ENCODE assay signal across 7 mouse cellular contexts in the genomic region with DNA sequence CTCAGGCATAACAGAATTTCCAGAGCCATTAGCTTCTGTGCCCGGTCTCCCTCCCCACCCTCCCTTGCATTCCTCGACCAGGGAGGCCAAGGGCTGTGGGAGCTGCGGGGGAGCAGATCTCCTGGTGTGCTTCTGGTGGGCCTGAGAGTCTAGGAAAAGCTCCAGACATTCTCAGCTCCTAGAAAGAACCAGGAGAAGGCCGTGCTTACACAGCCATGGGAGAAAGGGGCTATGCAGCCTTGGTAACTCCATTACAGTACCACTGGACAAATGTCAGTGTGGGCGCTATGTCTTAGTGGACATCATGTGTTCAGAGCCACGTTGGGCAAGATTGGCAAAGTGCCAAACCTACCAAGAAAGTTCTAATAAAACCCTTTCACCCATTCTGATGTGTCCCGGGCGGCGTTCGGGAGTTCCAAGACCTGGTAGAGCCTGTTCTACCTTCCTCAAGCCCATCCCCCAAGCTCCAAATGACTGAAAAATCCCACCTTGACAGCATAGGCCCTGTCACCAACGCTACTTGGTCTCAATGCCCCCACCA. TPM values are rescaled to one million over a fixed set of nuclear protein-coding genes. Genes with fewer than 3 reads are reported as not detected.
DNase-seq lines count a peak whose midpoint lies in the region; ATAC-seq and TF ChIP-seq lines count a peak whose summit lies in the region.

No protein-coding gene starts in this region.

- H3K4me3 ChIP-seq in forebrain, embryonic 12.5 days (replicated peaks), result peak overlapping the region; percentile 58
- peak overlapping the region; percentile 61 for H3K4me3 ChIP-seq in intestine, postnatal 0 days (ENCODE audit: low read depth, low read length)
- peak overlapping the region; percentile 76 for H3K4me3 ChIP-seq in lung, embryonic 14.5 days (ENCODE audit: low read depth, low read length)

- peaks cover 23% of the 10 kb centered on the region for H3K4me1 ChIP-seq in forebrain, embryonic 12.5 days
- peaks cover 12% of the 10 kb centered on the region for H3K4me1 ChIP-seq in intestine, postnatal 0 days (replicated peaks; ENCODE audit: control insufficient read depth, insufficient read depth, low read length)
- peaks cover 9% of the 10 kb centered on the region; the same call in 1 of the 2 replicates for H3K4me1 ChIP-seq in lung, embryonic 14.5 days (ENCODE audit: insufficient read depth)

- DNase-seq in urinary bladder, postnatal 25 days (ENCODE audit: low spot score), result peak; percentile 52
- DNase-seq in urinary bladder, adult 18-20 months (ENCODE audit: low spot score in 2 of 2), result no peak
- peak; percentile 67 for DNase-seq in lung, embryonic 14.5 days
- DNase-seq in frontal cortex, postnatal 25 days (ENCODE audit: low spot score in 2 of 2), result no peak
- no peak for DNase-seq in right cerebral cortex, postnatal 14 days

- no peaks in the 10 kb centered on the region for H3K9me3 ChIP-seq in forebrain, embryonic 12.5 days
- H3K9me3 ChIP-seq in intestine, postnatal 0 days (ENCODE audit: control insufficient read depth), result no peaks in the 10 kb centered on the region
- no peaks in the 10 kb centered on the region for H3K9me3 ChIP-seq in lung, embryonic 14.5 days (ENCODE audit: low read depth, low read length)

- peak overlapping the region; percentile 97 for H3K4me2 ChIP-seq in forebrain, embryonic 12.5 days
- peak overlapping the region; percentile 86 for H3K4me2 ChIP-seq in intestine, postnatal 0 days (replicated peaks; ENCODE audit: low read depth)
- H3K4me2 ChIP-seq in lung, embryonic 14.5 days, result peak overlapping the region; percentile 100

- H3K9ac ChIP-seq in forebrain, embryonic 12.5 days, result peak overlapping the region; percentile 75; the same call in 1 of the 2 replicates
- peak overlapping the region; percentile 69 for H3K9ac ChIP-seq in intestine, postnatal 0 days (ENCODE audit: low read depth, low read length)
- peak overlapping the region; percentile 75 for H3K9ac ChIP-seq in lung, embryonic 14.5 days

- no peak overlapping the region for H3K27ac ChIP-seq in forebrain, embryonic 12.5 days
- peak overlapping the region; percentile 83 for H3K27ac ChIP-seq in intestine, postnatal 0 days (ENCODE audit: low read depth, low read length)
- H3K27ac ChIP-seq in lung, embryonic 14.5 days (ENCODE audit: low read depth), result peak overlapping the region; percentile 82

- no peak for TF ChIP-seq CTCF in intestine, postnatal 0 days (IDR thresholded peaks at IDR 0.05; ENCODE audit: low read depth)
- no peak for TF ChIP-seq CTCF in lung, embryonic 14.5 days (IDR thresholded peaks at IDR 0.05; ENCODE audit: low read depth)

- 16% methylated on average over 11 of the region's 11 CpGs for WGBS in forebrain, embryonic 12.5 days
- 17% methylated on average over 11 of the region's 11 CpGs for WGBS in intestine, postnatal 0 days
- WGBS in lung, embryonic 14.5 days, result 12% methylated on average over 11 of the region's 11 CpGs

- ATAC-seq in forebrain, embryonic 12.5 days (ENCODE audit: low FRiP score), result no peak
- peak; percentile 3; the same call in 1 of the 2 replicates for ATAC-seq in intestine, postnatal 0 days
- ATAC-seq in lung, embryonic 14.5 days (ENCODE audit: insufficient read depth), result no peak; the same call in 1 of the 2 replicates

- H3K27me3 ChIP-seq in forebrain, embryonic 12.5 days, result peaks cover 50% of the 10 kb centered on the region
- H3K27me3 ChIP-seq in intestine, postnatal 0 days (replicated peaks; ENCODE audit: control insufficient read depth, insufficient read depth, low read length), result no peaks in the 10 kb centered on the region
- no peaks in the 10 kb centered on the region for H3K27me3 ChIP-seq in lung, embryonic 14.5 days (ENCODE audit: insufficient read depth, low read length)

- H3K36me3 ChIP-seq in forebrain, embryonic 12.5 days (replicated peaks), result no peaks in the 10 kb centered on the region
- H3K36me3 ChIP-seq in intestine, postnatal 0 days (ENCODE audit: control insufficient read depth, insufficient read depth), result peaks cover 11% of the 10 kb centered on the region; the same call in 1 of the 2 replicates
- H3K36me3 ChIP-seq in lung, embryonic 14.5 days (ENCODE audit: insufficient read depth), result 0 out of 2 replicates have a peak, but pooled peaks cover 10% of the 10 kb centered on the region

RNA-seq across cellular contexts. Expression of gene Lmna, which starts 7.7 kb away (rescaled TPM):
- polyA plus RNA-seq in forebrain, embryonic 12.5 days (2016; fragmentation: Nextera tagmentation; extraction: Ambion mirVana), result 23.2 and 25.8 TPM in 2 replicates
- polyA plus RNA-seq in intestine, postnatal 0 days (2015; fragmentation: Nextera tagmentation; extraction: Ambion mirVana), result 92.5 and 96.5 TPM in 2 replicates
- 70.0 TPM in 2 replicates for polyA plus RNA-seq in lung, embryonic 14.5 days (2014; fragmentation: Nextera tagmentation; extraction: Ambion mirVana)

RNA-seq across cellular contexts. Expression of gene Mex3a, which starts 30.1 kb away (rescaled TPM):
- polyA plus RNA-seq in forebrain, embryonic 12.5 days (2016; fragmentation: Nextera tagmentation; extraction: Ambion mirVana), result 51.0 and 53.2 TPM in 2 replicates
- 2.8 TPM in 2 replicates for polyA plus RNA-seq in intestine, postnatal 0 days (2015; fragmentation: Nextera tagmentation; extraction: Ambion mirVana)
- polyA plus RNA-seq in lung, embryonic 14.5 days (2014; fragmentation: Nextera tagmentation; extraction: Ambion mirVana), result 25.0 and 25.4 TPM in 2 replicates

RNA-seq across cellular contexts. Expression of gene Sema4a, which starts 41.1 kb away (rescaled TPM):
- polyA plus RNA-seq in forebrain, embryonic 12.5 days (2016; fragmentation: Nextera tagmentation; extraction: Ambion mirVana), result 15.3 and 16.0 TPM in 2 replicates
- 93.1 and 101 TPM in 2 replicates for polyA plus RNA-seq in intestine, postnatal 0 days (2015; fragmentation: Nextera tagmentation; extraction: Ambion mirVana)
- polyA plus RNA-seq in lung, embryonic 14.5 days (2014; fragmentation: Nextera tagmentation; extraction: Ambion mirVana), result 2.8 TPM in 2 replicates

RNA-seq across cellular contexts. Expression of gene Rab25, which starts 46.0 kb away (rescaled TPM):
- 0.82 and 1.2 TPM in 2 replicates for polyA plus RNA-seq in forebrain, embryonic 12.5 days (2016; fragmentation: Nextera tagmentation; extraction: Ambion mirVana)
- polyA plus RNA-seq in intestine, postnatal 0 days (2015; fragmentation: Nextera tagmentation; extraction: Ambion mirVana), result 79.5 and 89.2 TPM in 2 replicates
- 21.3 and 22.1 TPM in 2 replicates for polyA plus RNA-seq in lung, embryonic 14.5 days (2014; fragmentation: Nextera tagmentation; extraction: Ambion mirVana)

RNA-seq across cellular contexts. Expression of gene Lamtor2, which starts 50.8 kb away (rescaled TPM):
- polyA plus RNA-seq in forebrain, embryonic 12.5 days (2016; fragmentation: Nextera tagmentation; extraction: Ambion mirVana), result 137 and 138 TPM in 2 replicates
- 171 and 183 TPM in 2 replicates for polyA plus RNA-seq in intestine, postnatal 0 days (2015; fragmentation: Nextera tagmentation; extraction: Ambion mirVana)
- 77.6 and 93.9 TPM in 2 replicates for polyA plus RNA-seq in lung, embryonic 14.5 days (2014; fragmentation: Nextera tagmentation; extraction: Ambion mirVana)

Comparison
In these comparisons a context has a peak if more than half of its experiments do, and no peak if none do; other contexts are left out.
1. DNase-seq: peak in urinary bladder, postnatal 25 days (single experiment) and lung, embryonic 14.5 days (single experiment); none in urinary bladder, adult 18-20 months (0 of 2), frontal cortex, postnatal 25 days (0 of 2) and right cerebral cortex, postnatal 14 days (single experiment).
2. Peak in every context shown above with its lines, with median percentiles within 50 percentile points of each other: H3K4me2 ChIP-seq, H3K4me3 ChIP-seq and H3K9ac ChIP-seq.